Mouse (Mus musculus) megakaryocyte, embryonic 14.5 days (primary cell): ENCODE results near the gene Mrgprh.

Experiments
- FLI1 ChIP-seq: IDR thresholded peaks from 2 replicates; pipeline ENCODE4 v1.6.1; 2012; ENCODE audit warnings: low read length, inconsistent platforms, mixed read lengths
- GATA1 ChIP-seq: IDR thresholded peaks from 3 replicates; pipeline ENCODE4 v1.6.1; 2012; ENCODE audit warnings: mixed read lengths, low read length, inconsistent platforms, borderline replicate concordance

DNA sequence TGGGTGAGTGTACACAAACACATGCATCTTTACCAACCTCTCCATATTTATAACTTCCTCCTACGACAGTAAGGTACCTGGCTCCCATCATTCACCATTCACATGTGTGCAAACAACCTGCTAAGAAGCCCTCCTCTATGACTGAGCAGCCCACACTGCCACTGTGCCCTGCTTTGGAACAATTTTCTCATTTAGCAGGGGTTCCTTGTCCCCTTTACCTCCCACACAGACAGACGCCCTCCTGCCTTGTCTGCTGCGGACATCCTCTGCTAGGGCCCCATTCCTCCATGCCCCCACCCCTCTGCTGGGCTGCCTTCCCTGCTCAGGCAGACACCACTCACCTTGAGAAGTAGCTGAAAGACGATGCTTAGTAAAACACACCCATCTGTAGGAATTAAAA, 28.1 kb upstream of the Mrgprh start:
- TF ChIP-seq GATA1 (no peak), FLI1 (no peak)
